Mouse (Mus musculus) E14TG2a.4 (cell line): ENCODE data around the gene Col27a1.

ENCODE experiments used
- CTCF ChIP-seq: conservative IDR thresholded peaks from 2 replicates; pipeline ENCODE4 v1.5.1; 2014; ENCODE audit warnings: low read length
- NANOG ChIP-seq: IDR thresholded peaks from 2 replicates; pipeline ENCODE4 v1.6.1; 2014; ENCODE audit warnings: borderline replicate concordance, low read length, mixed read lengths

GRCm38 (mm10) chr4:63254151-63254550 lies 40.3 kb downstream of the Col27a1 start:
- TF ChIP-seq CTCF (no peak), NANOG (no peak)
